Mouse (Mus musculus) heart, adult 2 months (tissue): Measurements from ENCODE around the gene Hyal3.

Experiments
- CTCF ChIP-seq: fragments of 200-600 bp; IDR thresholded peaks from 2 replicates; pipeline ENCODE4 v1.8.1; 2022; ENCODE audit warnings: antibody characterized with exemption, mild to moderate bottlenecking, moderate library complexity
- EP300 ChIP-seq: fragments of 200-500 bp; IDR thresholded peaks from 2 replicates; pipeline ENCODE4 v1.6.1; 2011; ENCODE audit warnings: low read depth, low read length, control low read depth; ENCODE audit not compliant: insufficient read depth
- POLR2A ChIP-seq: fragments of 200-500 bp; IDR thresholded peaks from 2 replicates; pipeline ENCODE4 v1.6.1; 2011; ENCODE audit warnings: mild to moderate bottlenecking, low read depth, low read length, control low read depth; ENCODE audit not compliant: insufficient read depth

DNA sequence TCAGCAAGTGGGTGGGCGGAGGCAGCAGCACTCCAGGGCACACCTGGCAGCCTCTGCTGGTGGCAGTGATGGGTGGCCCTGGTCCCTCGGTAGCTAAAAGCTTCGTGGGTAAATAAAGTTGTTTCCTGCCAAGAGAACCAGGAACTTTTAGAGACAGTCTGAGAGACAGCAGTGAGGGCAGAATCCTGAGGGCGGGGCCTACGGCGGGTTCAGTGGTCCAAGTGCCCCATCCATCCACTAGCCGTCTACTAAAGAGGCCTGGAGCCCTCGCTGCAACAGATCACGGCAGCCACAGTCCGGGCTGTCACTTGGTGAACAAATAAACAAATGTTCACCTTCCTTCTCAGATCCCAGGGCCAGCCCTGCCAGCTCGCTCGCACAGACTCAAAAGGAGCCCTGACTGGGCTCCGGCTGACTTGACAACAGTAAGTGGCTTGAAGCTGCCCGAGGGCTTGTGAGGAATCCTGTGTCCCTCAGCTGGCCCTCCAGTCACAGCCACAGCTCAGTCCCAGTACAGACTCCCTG lies 49.3 kb downstream of the Hyal3 start:
- TF ChIP-seq CTCF (no peak), POLR2A (no peak), EP300 (no peak)
